Mouse (Mus musculus) hindlimb bud, embryonic 11.5 days (tissue): Measurements from ENCODE around the gene Defa32.
"Not testable (repeated sequence)": the region's sequence is repeated elsewhere in the genome, so short reads cannot be mapped to it uniquely, and the experiment has no call there.

Experiments used
- DNase-seq: peaks from one replicate; pipeline ENCODE4 v3.0.0-alpha.2; 2012; ENCODE audit warnings: low read depth, low spot score; ENCODE audit errors: extremely low spot score

Gene Defa32

GRCm38 (mm10) chr8:21528732-21529131 lies at the start of gene Defa32:
Defa32 (plus strand) TSS chr8:21529032.
- not testable (repeated sequence) for DNase-seq

- DNase-seq, result not testable (repeated sequence)
Measured at GRCm38 (mm10) chr8:21508958-21509357, 19.9 kb upstream of the Defa32 start, which contains the start of gene Defa20. Defa20 (plus strand) TSS chr8:21509258.

- DNase-seq, result not testable (repeated sequence)
Measured at GRCm38 (mm10) chr8:21565086-21565485, 36.3 kb downstream of the Defa32 start, which contains the start of gene Defa37. Defa37 (plus strand) TSS chr8:21565386.
